Mouse (Mus musculus) lung, postnatal 0 days (tissue): ENCODE data around the gene Slc4a1.

Experiments used
- CTCF ChIP-seq: IDR thresholded peaks from 2 replicates; pipeline ENCODE4 v1.5.1; 2016; ENCODE audit warnings: antibody characterized with exemption, mild to moderate bottlenecking
- EP300 ChIP-seq: IDR thresholded peaks from 2 replicates; pipeline ENCODE4 v1.6.1; 2016; ENCODE audit warnings: antibody characterized with exemption, mild to moderate bottlenecking, control low read depth

- TF ChIP-seq CTCF: peak; percentile 49
- no peak for TF ChIP-seq EP300
Measured at GRCm38 (mm10) chr11:102377186-102377585, 11.2 kb upstream of the Slc4a1 start.
